Mouse (Mus musculus): ENCODE results near the gene Spg7.

Gene Spg7

DNA sequence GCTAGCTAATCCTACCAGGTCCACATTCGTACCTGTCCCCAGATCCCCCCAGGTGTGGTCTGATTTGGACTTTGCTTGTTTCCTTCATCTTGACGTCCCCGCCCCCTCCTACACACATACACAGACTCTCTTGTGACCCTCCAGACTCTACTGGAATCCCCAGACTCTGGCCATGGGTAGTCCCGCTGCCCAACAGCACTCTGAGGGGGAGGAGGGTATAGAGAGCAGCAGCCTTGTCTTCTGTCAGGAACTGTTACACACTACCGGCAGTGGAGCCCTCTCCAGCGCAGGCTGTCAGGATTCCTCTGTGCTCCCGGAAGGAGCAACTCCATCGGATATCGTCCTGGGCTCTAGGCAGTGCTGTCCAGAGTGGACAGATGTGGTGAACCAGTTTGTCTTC lies 68.3 kb downstream of the Spg7 start:
- no peak for DNase-seq (ENCODE audit: low spot score in 2 of 2)

DNA sequence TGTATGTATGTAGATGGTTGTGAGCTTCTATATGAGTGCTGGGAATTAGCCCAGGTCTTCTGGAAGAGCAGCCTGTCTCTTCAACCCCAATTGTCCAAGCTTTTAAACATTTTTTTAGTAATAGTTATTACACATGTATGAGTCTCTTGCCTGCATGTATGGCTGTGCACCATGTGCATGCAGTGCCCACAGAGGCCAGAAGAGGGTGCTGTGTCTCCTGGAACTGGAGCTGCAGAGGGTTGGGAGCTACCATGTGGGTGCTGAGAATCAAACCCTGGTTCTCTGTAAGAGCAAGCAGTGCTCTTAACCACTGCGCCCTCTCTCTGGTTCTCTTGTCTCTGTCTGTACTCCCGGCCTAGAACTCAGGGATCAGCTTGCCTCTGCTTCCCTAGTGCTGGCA lies 70.2 kb downstream of the Spg7 start:
- DNase-seq (ENCODE audit: low spot score in 2 of 2): no peak

DNA sequence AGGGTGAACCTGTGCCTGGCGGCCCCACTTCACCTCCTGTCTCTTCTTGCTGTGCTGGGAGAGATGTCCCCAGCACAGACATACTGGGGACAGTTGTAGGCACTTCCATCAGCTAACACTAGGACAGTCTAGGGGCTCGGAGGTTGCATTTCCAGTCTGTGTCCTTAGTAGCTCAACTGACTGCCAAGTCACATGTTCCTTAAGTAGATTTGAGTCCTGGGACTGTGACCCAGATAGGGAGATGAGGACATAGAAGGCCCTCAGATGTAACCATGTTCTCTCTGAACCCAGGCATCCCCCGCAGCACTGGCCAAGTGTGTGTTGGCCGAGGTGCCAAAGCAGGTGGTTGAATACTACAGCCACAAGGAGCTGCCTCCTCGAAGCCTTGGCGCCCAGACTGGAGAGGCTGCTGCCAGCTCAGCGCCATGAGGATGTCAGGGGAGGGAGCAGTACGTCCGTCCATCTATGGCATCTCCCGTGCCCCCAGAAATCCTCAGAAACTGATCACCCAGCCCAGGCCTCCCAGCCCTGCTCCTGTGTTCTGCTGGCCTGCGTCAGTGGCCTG lies 71.5 kb downstream of the Spg7 start:
- no peak for DNase-seq (ENCODE audit: low spot score in 2 of 2)

DNA sequence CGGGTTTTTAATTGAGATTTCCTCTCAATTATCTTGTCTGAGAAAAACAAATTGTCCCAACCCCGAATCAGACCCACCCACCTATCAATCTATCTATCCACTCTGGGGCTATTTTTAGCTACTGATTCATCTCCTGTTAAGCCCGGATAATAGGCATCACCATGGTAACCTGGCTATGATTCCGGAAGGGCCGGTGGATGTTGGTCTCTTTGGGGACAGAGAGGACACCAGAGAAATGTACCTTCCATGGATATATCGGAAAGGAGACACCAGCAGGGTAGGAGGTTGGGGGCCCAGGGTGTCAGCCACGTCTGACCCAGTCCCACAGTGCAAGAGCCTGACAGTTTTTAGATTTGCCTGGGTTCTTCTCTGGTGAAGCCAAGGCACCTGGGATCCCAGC lies 72.7 kb downstream of the Spg7 start:
- DNase-seq (ENCODE audit: low spot score in 2 of 2): no peak

DNA sequence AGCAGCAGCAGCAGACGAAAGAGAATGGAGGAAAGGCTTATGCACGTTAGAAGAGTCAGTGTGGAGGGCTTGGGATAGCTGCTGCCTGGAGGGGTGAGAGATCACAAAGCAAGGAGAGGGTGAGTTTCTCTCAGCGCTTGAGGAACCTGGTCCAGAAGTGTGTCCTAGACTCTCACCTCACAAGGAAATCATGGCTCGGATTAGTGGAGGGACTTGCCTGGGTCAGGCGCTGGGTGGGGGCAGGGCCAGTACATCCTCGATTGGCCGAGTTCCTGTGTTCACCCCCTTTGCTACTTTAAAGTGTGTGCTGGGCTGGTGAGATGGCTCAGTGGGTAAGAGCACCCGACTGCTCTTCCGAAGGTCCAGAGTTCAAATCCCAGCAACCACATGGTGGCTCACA lies 73.1 kb downstream of the Spg7 start:
- no peak for DNase-seq (ENCODE audit: low spot score in 2 of 2)

DNA sequence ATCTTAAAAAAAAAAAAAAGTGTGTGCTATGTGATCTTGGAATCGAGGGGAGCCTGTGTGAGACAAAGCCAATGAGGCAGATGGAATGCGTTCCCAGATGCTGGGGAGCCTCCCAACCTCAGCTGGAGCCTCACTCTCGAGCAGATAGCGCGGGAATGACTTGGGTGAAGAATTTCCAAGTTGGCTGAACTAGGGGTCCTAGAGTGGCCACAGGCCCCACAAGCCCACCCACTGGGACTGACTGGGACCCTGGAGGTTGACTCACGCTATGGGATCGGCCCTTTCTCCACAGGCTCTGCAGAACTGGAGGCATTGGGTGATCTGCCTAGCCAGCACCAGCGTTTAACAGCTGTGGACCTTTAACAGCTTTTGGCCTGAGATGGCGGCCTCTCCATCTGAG lies 73.5 kb downstream of the Spg7 start:
- DNase-seq (ENCODE audit: low spot score in 2 of 2): no peak

DNA sequence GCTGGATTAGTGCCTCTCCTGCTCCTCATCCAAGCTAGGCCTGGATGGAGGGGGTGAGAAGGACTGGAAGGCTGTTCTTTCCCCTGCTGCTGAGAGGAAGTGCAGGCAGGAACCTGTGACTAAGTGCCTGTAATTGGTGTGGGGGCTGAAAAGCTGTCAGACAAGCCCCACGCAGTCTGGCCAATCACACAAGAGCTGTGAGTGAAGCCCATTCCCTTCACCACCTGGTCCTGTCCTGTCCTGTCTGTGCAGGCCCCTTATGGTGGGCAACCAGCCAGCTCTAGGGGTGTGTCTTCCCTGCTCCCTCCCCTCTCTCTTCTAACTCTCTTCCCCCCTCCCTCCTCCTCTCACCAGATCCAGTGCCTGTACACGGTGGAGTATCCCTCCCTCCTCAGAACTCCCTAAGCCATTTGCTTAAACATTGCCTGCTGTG lies 74.9 kb downstream of the Spg7 start:
- peak; percentile 56 to 77 for DNase-seq (ENCODE audit: low spot score in 2 of 2)

DNA sequence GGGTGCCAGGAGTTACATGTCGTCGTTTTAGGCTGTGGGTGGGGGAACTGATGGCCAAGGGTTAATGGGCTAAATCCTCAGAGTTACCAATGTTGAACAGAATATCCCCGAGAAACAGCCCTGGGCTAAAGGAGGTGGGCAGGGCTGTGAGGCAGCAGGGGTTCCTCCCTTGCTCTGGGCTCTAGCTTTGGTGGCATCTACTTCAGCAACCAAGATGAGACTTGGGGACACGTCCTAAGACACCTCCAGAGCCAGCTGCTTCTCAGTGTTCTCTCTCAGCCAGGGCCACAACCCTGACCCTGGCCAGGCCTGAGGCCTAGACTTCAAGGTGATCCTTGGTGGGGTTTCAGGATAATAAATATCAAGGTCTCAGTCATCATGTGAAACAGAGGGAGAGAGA lies 76.0 kb downstream of the Spg7 start:
- no peak for DNase-seq (ENCODE audit: low spot score in 2 of 2)

DNA sequence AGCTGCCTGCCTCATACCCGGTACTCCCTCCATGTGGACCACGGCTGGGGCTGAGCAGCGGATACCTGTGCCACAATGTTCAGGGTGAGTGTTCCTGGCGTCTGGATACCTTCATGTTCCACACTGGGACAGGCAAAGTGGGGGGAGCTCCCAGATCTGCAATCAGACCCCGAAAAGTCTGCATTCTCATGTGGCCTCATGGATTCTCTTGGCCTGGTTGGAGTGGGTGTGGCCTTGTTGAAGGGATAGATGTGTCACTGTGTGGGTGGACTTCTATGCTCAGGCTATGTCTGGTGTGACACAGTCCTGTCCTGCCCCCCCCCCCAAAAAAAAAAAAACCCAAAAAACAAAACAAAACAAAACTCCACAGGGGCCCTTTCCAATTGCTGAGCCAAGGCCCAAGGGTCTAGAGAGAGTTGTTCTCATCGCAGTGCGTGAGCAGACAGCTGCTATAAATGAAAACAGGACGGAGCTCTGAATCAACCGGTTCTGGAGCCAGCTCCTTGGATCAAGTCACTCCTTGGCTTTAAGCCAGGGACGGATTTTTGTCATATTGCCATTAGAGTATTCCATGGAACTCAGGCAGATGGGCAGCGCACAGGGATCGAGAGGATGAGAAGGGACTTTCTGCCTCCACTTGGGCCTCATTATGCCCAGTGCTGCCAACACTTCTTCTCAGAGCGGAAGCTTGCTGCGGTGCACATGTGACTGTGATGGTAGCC lies 79.2 kb downstream of the Spg7 start:
- DNase-seq (ENCODE audit: low spot score in 2 of 2): peak in 1 of 2 experiments; percentile 80

DNA sequence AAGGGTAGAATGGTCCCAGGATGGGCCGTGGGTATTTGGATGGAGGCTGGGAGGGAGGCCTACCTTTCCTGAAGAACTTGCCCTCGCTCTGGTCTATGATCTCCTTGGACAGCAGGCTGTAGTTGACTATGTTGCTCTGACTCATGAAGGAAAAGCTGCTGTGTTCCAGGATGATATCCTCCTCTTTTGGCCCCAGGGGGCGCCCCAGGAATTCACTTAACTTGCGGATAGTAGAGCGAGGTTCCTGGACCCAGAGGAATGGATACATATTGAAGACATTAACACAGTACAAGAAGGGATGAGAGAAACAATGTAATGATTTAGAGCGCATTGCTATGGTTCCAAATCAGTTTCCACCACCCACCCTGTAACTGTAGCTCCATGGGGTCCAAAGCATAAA lies 82.5 kb downstream of the Spg7 start:
- DNase-seq (ENCODE audit: low spot score in 2 of 2): no peak

DNA sequence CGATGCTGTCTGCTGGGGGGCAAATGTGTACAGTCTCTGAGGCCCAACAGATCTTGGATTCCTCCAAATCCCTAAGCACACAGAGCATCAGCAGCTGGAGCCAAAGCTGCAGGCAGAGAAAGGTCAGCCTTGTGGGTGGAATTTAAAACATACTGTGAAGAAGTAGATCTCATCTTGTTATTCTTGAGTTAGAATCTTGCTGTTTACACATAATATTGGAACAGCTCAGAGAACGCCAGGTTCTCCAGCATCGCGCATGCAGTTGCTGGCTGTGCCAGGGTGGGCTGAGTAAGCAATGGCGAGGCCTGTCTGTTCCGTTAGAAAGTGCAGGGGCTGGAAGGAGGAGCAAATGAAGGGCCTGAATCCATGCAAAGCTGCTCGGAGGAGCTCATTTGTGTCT lies 83.6 kb downstream of the Spg7 start:
- DNase-seq (ENCODE audit: low spot score in 2 of 2): no peak

All from left cerebral cortex, adult 9 months (tissue).